In genomic region chr13:20489110-20489509, GRCm38 (mm10) we compare ENCODE assay signal across 12 mouse cellular contexts.
A peak's percentile ranks its signal among the peaks of the same experiment; 100 is the strongest.
DNase-seq lines count a peak whose midpoint lies in the region; ATAC-seq and TF ChIP-seq lines count a peak whose summit lies in the region.
"Had no signal": no experiment of that assay in that cellular context is flagged by ENCODE, and none has a peak within 500 bp of the region (broad histone marks: within the 10 kb centered on the region; RNA-seq: fewer than 3 reads in every experiment).

No protein-coding gene starts in this region.

- intact Hi-C loops in gastrocnemius, postnatal 36 days (cut with DNase I) = no loop called here

- H3K4me1 ChIP-seq in cerebellum, adult 2 months (ENCODE audit: control insufficient read depth, insufficient read depth, low read length) = peaks cover 7% of the 10 kb centered on the region

- 88% methylated on average over 3 of the region's 3 CpGs for WGBS in cerebellum, adult 2 months

- no peak overlapping the region for H3K4me3 ChIP-seq in cerebellum, adult 2 months (replicated peaks; ENCODE audit: insufficient read depth, low read depth, low read length)
- no peak overlapping the region for H3K4me3 ChIP-seq in layer of hippocampus, adult 2 months
- H3K4me3 ChIP-seq: erythroblast, embryonic 14.5 days; heart, embryonic 13.5 days; limb, embryonic 13.5 days; myocyte had no signal

- no peak overlapping the region for H3K27ac ChIP-seq in cerebellum, adult 2 months (ENCODE audit: insufficient read depth, low read length)
- H3K27ac ChIP-seq in layer of hippocampus, adult 2 months = no peak overlapping the region
- H3K27ac ChIP-seq: heart, embryonic 13.5 days; limb, embryonic 13.5 days had no signal

- no peaks in the 10 kb centered on the region for H3K27me3 ChIP-seq in cerebellum, adult 2 months (ENCODE audit: control insufficient read depth, insufficient read depth, low read length)
- H3K27me3 ChIP-seq: heart, embryonic 13.5 days; limb, embryonic 13.5 days had no signal

- DNase-seq in cerebellum, adult 2 months = peak in 1 of 2 experiments; percentile 11
- DNase-seq in cerebellum, postnatal 36 days = no peak
- no peak for DNase-seq in layer of hippocampus, adult 2 months (ENCODE audit: low spot score in 2 of 2)
- no peak for DNase-seq in layer of hippocampus, postnatal 14 days (ENCODE audit: low spot score in 2 of 2)
- DNase-seq in ES-CJ7 (ENCODE audit: low read depth, low spot score) = peak; percentile 17
- no peak for DNase-seq in frontal cortex, adult 2 months (ENCODE audit: extremely low spot score in 1 of 2, low spot score in 1 of 2)
- no peak for DNase-seq in gastrocnemius, postnatal 36 days

- TF ChIP-seq CTCF in cerebellum, adult 2 months (IDR thresholded peaks at IDR 0.05; ENCODE audit: borderline replicate concordance, insufficient read depth, low read depth, low read length) = peak; percentile 18; the same call in 1 of the 2 replicates
- TF ChIP-seq CTCF in layer of hippocampus, adult 2 months (conservative IDR thresholded peaks at IDR 0.05) = peak; percentile 47

- peak; percentile 76 for ATAC-seq in megakaryocyte progenitor cell, adult 5-6 weeks (replicated peaks; ENCODE audit: poor library complexity)

- TF ChIP-seq POLR2A in cerebellum, adult 2 months (IDR thresholded peaks at IDR 0.05; ENCODE audit: borderline replicate concordance, insufficient read depth, low read length) = no peak
